Mouse (Mus musculus): ENCODE measurements around the gene Lrpap1. TPM values are rescaled to one million over a fixed set of nuclear protein-coding genes. Genes with fewer than 3 reads are reported as not detected.

Gene Lrpap1
- 100 to 1,000 TPM; 129 to 130 TPM for total RNA-seq (2021)
- long read RNA-seq, experiment 1, transcript Lrpap1-201 (8 exons, 2,981 nt), result major isoform, 256 of 289 reads
- long read RNA-seq, experiment 1, partial matches to known transcripts, result 4 of 289 reads
- long read RNA-seq, experiment 1, other reads (novel, unspliced or antisense), result 28 of 289 reads
- long read RNA-seq, experiment 2, transcript Lrpap1-201 (8 exons, 2,981 nt), result major isoform, 380 of 406 reads
- long read RNA-seq, experiment 2, partial matches to known transcripts, result 4 of 406 reads
- long read RNA-seq, experiment 2, other reads (novel, unspliced or antisense), result 22 of 406 reads

- DNase-seq (ENCODE audit: low spot score in 2 of 2), result peak; percentile 88 to 92
Measured at GRCm38 (mm10) chr5:35104960-35105921, at the start of gene Lrpap1. Gene Lrpap1, minus strand, starts transcription at chr5:35105766.

DNA sequence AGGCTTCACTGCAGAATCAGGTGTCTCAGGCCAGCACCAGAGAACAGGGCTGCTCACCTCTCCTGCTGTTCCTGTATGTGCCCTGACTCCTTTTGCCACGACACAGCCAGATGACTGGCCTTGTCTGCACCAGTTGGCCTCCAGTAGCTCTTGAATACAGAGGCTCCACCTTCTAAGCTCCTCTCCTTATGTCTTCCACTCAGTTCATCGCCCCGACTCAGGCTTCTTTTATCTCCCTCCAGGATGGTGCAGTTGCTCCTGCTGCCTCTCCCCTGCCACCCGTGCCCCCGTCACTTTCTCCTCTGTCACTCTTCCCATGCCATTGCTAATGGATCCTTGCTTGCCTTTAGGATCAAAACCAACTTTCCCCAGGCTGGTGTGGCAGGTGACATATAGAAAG lies 44.4 kb upstream of the Lrpap1 start:
- no peak for DNase-seq (ENCODE audit: low spot score in 2 of 2)

- no peak for DNase-seq (ENCODE audit: low spot score in 2 of 2)
Measured at GRCm38 (mm10) chr5:35149526-35149925, 44.0 kb upstream of the Lrpap1 start.

GRCm38 (mm10) chr5:35147963-35148767 lies 42.6 kb upstream of the Lrpap1 start:
- no peak for DNase-seq (ENCODE audit: low spot score in 2 of 2)

DNA sequence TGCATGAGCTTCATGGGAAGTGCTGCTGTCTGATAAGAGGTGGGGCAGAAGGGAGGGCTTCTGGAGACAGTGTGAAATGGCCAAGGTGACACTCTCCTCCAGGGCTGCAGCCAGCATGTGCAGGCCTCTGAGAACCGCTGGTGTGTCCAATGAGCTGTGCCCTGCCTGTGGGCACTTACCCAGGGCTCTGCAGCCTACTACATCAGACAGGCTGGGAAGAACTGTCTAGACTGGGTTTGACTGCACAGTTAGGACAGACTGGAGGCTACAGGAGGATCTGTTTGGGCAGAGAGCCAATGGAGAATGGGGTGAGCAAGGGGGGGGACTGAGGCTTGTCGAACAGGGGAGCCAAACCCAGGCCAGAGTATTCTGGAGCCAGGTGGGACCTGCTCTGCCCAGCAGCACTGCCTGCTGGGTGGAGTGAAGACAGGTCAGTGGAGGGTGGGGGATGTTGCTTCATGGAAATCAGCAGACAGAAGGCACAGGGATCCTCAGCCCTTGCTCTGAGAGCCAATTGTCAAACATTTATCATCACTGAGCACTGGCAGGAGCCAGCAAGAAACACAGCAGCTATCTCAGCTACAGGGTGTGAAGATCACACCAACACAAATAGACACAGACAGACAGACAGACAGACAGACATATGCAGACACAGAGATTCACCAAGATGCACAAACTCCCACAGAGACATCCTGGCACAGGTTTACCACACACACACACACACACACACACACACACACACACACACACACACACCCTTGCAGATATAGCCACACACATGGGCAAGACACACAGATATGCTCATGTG lies 41.8 kb upstream of the Lrpap1 start:
- DNase-seq (ENCODE audit: low spot score in 2 of 2), result no peak

GRCm38 (mm10) chr5:35146747-35147146 lies 41.2 kb upstream of the Lrpap1 start:
- no peak for DNase-seq (ENCODE audit: low spot score in 2 of 2)

DNA sequence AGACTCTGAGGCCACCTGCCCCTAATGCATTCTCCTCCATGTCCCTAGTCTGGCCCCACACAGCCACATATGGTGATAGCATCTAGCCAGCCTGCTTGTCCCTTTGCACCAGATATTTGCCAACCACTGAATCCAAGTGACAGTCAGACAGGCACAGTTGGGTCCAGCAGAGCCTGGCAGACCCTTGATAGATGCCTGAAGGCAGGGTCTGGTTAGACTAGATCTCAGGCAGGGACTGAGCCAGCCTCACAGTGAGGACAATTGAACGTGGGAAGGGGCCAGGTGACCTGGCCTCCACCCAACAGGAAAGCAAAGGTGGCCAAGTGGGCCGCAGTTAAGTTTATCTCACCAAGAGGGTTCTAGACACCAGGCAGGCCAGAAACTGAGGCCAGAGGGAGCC lies 39.1 kb upstream of the Lrpap1 start:
- DNase-seq (ENCODE audit: low spot score in 2 of 2), result no peak

DNA sequence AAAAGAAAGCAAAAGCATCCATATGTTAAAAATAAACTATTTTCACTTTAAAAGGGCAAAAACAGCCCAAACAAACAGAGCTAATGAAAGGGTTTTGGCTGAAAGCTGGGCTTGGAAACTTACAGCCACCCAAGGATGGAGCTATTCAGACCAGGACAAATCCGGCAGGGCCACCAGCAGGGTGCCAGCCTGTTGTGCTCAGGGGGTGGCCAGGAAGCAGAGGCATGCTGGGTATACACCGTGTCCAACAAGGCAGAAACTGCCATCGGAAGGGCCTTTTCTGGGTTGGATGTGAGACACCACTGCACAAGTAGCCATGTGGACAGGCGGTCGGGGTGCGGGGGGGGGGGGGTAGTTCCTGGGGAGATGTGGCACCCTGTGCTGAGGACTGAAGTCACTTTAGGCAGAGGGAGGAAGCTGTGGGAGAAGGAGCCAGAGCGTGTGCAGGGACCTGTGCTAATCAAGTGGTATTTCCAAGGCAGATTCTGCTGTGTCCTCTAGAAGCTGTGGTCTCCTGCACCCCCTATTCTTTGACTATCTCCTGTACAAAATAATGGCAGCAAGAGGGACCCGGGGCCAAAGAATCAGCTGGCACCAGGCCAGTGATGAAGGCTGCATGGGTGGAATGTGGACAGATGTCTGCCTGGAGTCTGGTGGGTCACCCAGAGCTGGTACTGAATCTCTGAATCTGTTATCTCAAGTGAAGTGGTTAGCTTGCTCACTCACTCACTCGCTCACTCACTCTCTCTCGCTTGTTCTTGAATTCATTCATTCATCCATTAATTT lies 38.1 kb upstream of the Lrpap1 start:
- DNase-seq (ENCODE audit: low spot score in 2 of 2), result no peak

- DNase-seq (ENCODE audit: low spot score in 2 of 2), result no peak
Measured at GRCm38 (mm10) chr5:35142910-35143309, 37.3 kb upstream of the Lrpap1 start.

DNA sequence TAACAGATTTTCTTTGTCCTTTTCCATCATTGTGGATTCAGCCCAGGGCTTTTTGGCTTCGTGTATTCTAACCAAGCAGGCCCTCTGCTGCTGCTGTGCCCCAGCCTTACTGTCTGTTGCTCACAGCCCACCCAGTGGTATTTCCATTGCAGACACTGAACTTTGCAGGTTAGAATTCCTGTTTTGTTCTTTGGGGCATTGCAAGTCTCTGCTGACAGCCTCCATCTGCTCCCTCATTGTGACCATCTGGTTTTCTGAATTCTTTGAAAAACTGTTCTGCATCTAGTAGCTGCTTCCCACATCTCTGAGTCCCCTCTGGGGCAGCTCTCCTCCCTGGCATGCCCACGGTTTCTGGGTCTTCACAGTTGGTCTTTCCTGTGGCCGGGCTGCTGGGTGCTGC lies 35.8 kb upstream of the Lrpap1 start:
- peak in 1 of 2 experiments; percentile 78 for DNase-seq (ENCODE audit: low spot score in 2 of 2)

DNA sequence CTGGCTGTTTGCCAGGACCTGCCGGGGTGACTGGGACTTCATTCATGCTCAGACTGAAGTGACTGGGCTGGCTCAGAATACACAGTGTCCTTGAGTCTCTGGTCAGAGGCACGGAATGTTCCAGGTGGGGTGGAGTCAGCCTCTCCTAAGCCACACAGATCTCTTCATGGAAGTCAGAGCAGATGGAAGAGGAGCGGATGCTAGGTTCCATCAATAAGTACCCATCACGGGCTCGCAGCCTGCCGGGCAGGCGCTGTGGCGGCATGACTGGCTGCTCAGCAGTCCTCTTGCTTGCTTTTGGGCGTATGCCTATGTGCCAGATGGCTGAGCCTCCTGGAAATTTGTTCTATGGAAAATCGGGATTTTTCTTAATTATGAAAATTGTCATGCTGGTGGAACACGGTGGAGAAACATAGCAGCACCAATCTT lies 32.6 kb upstream of the Lrpap1 start:
- peak; percentile 84 to 93 for DNase-seq (ENCODE audit: low spot score in 2 of 2)

- DNase-seq (ENCODE audit: low spot score in 2 of 2), result peak; percentile 90 to 96
Measured at GRCm38 (mm10) chr5:35137510-35138182, 32.1 kb upstream of the Lrpap1 start.

DNA sequence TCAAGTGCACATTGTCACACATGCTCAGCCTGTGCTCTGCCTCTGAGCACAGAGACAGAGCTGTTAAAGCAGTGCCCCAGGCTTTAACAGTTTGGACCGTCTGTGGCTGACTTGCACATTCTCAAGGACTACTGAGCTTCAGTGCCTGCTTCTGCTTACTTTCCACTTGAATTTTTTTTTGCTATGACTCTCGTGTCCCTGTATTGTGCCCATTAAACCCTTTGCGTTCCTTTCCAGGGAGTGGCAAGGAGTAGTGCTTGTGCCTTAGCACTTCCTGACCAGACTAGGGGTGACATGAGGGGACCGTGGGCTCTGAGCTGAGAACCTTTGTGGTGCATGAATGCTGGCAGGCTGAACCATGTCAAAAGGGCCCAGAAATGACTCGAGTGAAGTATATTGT lies 30.3 kb upstream of the Lrpap1 start:
- no peak for DNase-seq (ENCODE audit: low spot score in 2 of 2)

DNA sequence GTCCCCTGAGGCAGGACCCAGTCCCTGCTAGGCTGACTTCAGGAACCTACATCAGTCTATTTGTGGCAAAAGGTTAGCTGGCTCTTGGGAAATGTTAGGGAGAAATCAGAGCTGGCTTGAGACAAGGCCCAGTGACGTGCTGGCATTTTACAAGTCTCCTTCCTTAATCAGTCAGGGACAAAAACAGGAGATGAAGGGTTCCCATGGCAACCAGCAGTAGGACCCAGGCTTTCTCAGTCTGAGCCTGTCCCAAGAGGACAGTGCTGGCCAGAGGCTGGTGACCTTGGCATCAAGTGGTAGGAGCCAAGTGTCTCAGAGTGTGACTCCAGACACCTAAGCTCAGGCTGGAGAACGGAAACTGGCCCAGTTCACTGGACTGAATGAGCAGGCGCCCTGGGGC lies 28.7 kb upstream of the Lrpap1 start:
- DNase-seq (ENCODE audit: low spot score in 2 of 2), result no peak

- DNase-seq (ENCODE audit: low spot score in 2 of 2), result no peak
Measured at GRCm38 (mm10) chr5:35133468-35133867, 27.9 kb upstream of the Lrpap1 start.

GRCm38 (mm10) chr5:35132278-35132980 lies 26.9 kb upstream of the Lrpap1 start:
- DNase-seq (ENCODE audit: low spot score in 2 of 2), result no peak

GRCm38 (mm10) chr5:35131773-35132172 lies 26.2 kb upstream of the Lrpap1 start:
- DNase-seq (ENCODE audit: low spot score in 2 of 2), result peak; percentile 89 to 92

DNA sequence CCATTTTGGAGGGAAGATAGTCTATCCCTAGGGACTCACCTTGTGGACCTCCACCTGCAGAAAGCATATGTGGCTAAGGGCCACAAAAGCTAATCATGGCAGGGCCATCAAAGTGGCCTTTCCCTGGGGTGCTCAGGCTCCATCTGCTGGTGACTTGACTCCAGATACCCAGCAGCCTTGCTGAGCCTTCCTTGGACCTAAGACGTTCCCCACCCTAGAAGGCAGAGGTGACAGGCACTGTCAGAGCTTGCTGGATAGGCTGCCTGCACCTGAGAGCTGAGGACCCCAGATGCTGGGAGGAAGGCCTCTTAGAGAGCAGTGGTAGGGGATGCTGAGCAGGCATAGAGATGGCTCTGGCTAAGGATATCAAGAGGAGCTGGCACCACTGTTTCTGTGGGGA lies 25.7 kb upstream of the Lrpap1 start:
- DNase-seq (ENCODE audit: low spot score in 2 of 2), result no peak
